Mouse (Mus musculus) layer of hippocampus, postnatal 10 days (tissue): ENCODE results near the gene Gm32717. TPM values are rescaled to one million over a fixed set of nuclear protein-coding genes. Genes with fewer than 3 reads are reported as not detected.
"Not testable (repeated sequence)": the region's sequence is repeated elsewhere in the genome, so short reads cannot be mapped to it uniquely, and the experiment has no call there.

Source experiments
- DNase-seq, 2 experiments: peaks; one replicate each; pipeline ENCODE4 v3.0.0; 2021; ENCODE audit warnings: low spot score in 2 of 2
- long read RNA-seq: library from polyadenylated mRNA; stranded (forward); transcript quantifications from one replicate; pipeline ENCODE4 v2.0.0, GENCODE M21; 2023
- total RNA-seq, 2 experiments: library from RNA; stranded (reverse); gene quantifications; 2 replicates each; pipeline ENCODE4 v1.2.3; 2021

Gm32717 gene
- under 1 TPM; 0.69 to 0.78 TPM for total RNA-seq
- long read RNA-seq = 0 reads

- not testable (repeated sequence) for DNase-seq
Observed at GRCm38 (mm10) chr10:118240680-118241079, at the start of gene Gm32717. TSS of gene Gm32717 (minus strand) at chr10:118240780.

DNA sequence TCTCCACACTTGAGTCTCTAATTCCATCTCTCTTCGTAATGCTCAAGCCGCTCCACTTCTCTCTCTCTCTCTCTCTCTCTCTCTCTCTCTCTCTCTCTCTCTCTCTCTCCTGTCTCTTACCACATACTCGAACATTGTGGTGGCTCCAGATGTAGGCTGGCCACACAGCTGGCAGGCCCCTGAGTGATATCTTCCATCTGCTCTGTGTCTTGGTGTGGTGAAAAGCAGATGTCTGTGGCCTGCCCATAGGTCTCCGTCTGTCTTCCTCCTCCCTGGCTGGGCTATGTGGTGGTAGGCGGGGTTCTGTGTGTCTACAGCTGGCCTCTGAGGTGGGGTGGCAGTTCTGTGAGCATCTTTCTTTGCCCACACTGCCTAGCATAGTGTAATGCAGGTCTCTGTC, 42.4 kb upstream of the Gm32717 start:
- DNase-seq = not testable (repeated sequence)

DNA sequence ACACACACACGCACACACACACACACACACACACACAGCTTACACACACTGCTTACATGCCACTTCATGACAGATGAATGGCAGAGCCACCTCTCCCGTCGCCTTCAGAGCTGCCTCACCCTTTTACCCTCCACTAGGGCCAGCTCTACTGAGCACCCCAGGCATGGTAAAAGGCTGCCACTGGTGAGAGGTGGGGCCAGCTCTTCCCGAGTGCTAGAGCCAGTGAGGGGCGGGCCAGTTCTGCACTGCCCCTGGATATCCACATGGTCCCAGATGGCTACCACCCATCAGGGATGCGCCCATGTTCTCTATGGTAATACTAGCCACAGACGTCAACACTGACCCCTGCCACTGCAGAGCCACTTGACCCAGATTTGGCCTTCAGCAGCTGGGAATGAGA, 42.0 kb upstream of the Gm32717 start:
- not testable (repeated sequence) for DNase-seq

- not testable (repeated sequence) for DNase-seq
Observed at GRCm38 (mm10) chr10:118278069-118278468, 37.5 kb upstream of the Gm32717 start.

DNA sequence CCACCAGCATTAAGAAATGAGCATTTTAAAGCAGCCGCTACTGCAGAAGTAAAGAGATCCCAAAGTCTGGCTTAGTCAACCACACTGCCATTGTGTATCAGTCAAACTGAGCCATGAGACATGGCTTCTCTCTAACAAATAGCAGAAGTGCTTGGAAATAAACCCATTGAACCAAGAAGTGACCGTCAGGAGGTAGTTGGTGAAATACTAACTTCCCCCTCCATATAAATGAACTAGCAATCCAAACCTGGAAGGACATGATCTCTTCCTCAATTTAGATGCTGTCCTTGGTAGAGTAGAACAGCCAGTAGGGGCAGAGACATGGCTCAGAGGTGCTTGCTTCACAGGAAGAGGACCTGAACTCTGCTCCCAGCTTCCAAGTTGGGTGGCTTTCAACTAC, 30.8 kb upstream of the Gm32717 start:
- DNase-seq = not testable (repeated sequence)

DNA sequence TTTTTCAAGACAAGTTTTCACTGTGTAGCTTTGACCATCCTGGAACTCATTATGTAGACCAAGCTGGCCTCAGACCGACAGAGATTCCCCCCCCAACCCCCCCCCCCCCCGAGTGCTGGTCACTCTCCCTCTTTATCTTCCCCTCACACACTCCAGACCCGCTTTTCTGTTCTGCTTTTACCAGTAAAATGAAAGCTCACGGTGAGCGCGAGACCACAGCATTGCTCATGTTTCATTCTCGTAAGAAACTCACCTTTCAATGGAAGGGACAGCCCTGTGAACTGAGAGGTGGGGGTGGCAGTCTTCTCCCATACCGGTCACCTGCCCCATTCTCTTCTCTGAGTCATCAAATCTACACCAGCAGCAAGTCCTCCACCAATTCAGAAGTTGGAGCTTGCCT, 28.2 kb upstream of the Gm32717 start:
- not testable (repeated sequence) for DNase-seq

GRCm38 (mm10) chr10:118258388-118258787, 17.8 kb upstream of the Gm32717 start, which contains the start of gene Gm32802:
TSS of gene Gm32802 (plus strand) at chr10:118258688.
- DNase-seq = not testable (repeated sequence)

GRCm38 (mm10) chr10:118250852-118251295, 10.3 kb upstream of the Gm32717 start:
- peak; percentile 27 to 49 for DNase-seq

DNA sequence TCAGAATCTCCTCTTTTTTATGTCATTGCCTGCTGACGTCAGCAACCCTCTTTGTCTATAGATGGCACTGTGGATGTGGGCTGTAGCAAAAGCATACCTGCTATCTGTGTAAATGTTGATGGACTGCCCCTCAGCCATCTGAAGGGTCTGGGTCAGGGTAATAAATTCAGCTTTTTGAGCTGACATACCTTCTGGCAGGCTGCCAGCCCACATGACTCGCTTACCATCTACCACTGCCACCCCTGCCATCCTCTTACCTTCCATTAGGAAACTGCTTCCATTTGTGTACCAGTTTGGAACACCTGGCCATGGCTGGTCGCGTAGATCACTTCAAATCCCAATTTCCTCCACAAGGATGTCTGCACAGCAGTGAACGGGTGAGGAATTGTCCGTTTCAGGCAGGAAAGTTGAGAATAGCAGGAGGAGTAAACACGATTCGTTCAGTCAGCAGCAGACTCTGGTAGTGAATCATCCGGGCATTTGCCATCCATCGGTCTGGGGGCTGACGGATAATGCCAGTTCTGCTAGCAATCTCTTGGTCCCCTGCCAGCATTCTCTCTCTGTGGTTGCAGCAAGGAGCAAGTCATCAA, 8.5 kb upstream of the Gm32717 start:
- peak; percentile 13 to 20 for DNase-seq

DNA sequence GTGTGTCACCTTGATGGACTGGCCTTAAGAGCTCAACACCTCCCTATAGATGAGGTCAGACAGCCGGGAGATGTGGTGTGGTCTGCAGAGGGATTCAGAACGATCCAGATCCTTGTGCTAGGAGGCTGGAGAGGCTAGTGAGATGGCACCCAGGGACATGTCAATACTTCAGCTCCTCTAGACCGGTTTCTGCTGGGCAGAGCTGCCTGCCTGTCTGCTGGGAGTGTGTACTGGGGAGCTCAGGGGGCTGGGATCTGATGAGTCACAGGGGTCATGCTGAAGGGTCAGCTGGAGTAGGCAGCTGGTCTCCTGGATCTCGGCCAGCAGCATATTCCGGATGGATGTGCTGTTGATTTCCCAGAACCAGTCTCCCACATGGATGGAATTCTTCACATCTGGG, 8.0 kb downstream of the Gm32717 start:
- DNase-seq = not testable (repeated sequence)

DNA sequence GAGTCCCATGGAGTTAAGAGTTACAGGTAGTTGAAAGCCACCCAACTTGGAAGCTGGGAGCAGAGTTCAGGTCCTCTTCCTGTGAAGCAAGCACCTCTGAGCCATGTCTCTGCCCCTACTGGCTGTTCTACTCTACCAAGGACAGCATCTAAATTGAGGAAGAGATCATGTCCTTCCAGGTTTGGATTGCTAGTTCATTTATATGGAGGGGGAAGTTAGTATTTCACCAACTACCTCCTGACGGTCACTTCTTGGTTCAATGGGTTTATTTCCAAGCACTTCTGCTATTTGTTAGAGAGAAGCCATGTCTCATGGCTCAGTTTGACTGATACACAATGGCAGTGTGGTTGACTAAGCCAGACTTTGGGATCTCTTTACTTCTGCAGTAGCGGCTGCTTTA, 13.0 kb downstream of the Gm32717 start:
- DNase-seq = not testable (repeated sequence)

DNA sequence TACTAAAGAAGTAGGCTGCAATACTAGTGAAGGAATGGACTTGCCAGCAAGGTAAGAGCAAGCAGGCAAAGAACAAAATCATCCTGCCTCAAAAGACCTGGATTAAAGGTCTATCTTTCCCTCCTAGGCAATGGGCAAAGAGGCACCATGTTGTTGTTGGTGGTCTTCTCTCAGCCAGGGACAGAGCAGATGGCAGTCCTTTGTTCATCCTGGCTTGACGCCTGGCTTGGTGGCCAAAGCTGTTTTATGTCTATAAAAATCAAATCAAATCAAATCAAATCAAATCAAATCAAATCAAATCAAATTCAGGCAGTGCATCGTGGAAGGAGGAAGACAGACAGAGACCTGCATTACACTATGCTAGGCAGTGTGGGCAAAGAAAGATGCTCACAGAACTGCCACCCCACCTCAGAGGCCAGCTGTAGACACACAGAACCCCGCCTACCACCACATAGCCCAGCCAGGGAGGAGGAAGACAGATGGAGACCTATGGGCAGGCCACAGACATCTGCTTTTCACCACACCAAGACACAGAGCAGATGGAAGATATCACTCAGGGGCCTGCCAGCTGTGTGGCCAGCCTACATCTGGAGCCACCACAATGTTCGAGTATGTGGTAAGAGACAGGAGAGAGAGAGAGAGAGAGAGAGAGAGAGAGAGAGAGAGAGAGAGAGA, 24.7 kb downstream of the Gm32717 start:
- peak; percentile 9 to 17 for DNase-seq

DNA sequence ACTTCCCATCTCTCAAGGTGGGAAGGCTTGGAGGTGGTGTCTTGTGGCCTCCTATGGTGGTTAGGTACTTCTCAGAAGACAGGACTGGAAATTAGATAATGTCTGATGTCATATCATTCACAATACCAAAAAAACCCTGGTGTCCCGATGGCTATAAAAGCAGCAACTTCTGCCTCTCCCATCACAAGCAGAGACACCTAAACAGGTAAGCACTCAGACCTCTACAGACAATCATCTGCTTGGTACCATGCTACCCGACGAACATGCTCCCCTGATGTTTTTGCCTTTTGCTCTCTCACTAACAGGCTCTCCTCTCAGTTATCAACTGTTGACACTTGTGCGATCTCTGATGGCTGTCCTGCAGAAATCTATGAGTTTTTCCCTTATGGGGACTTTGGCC, 35.9 kb downstream of the Gm32717 start, which contains the start of gene Il22:
Il22 (plus strand) TSS at position 301 of the 400 bp plus-strand sequence.
- DNase-seq = no peak

- DNase-seq = not testable (repeated sequence)
Observed at GRCm38 (mm10) chr10:118195150-118195549, 45.4 kb downstream of the Gm32717 start.

Other genes starting within 250 kb of the Gm32717 start
- 10 to 100 TPM; 13.2 to 15.2 TPM for gene Mdm1, start 99.0 kb downstream of the Gm32717 start, total RNA-seq
- not detected for gene Il22, start 35.8 kb downstream of the Gm32717 start, total RNA-seq
- gene Gm32802, start 17.9 kb upstream of the Gm32717 start, total RNA-seq = under 1 TPM; 0.69 to 0.78 TPM
- not detected for gene Iltifb, start 54.3 kb upstream of the Gm32717 start, total RNA-seq
- gene Gm9040, start 86.2 kb upstream of the Gm32717 start, total RNA-seq = not detected
- gene Gm9044, start 91.6 kb upstream of the Gm32717 start, total RNA-seq = not detected
- not detected for gene Gm9045, start 97.1 kb upstream of the Gm32717 start, total RNA-seq
- gene Gm9046, start 102.5 kb upstream of the Gm32717 start, total RNA-seq = not detected
- gene Gm9048, start 107.9 kb upstream of the Gm32717 start, total RNA-seq = not detected
- gene Gm9049, start 113.3 kb upstream of the Gm32717 start, total RNA-seq = not detected
- not detected for gene Ifng, start 200.3 kb upstream of the Gm32717 start, total RNA-seq